Mouse (Mus musculus) layer of hippocampus, postnatal 36 days (tissue): ENCODE results near the gene Rhbdd1. TPM values are rescaled to one million over a fixed set of nuclear protein-coding genes. Genes with fewer than 3 reads are reported as not detected.

Source experiments
- DNase-seq, 2 experiments: peaks; one replicate each; pipeline ENCODE4 v3.0.0; 2022
- total RNA-seq, 2 experiments: library from RNA; stranded (reverse); gene quantifications; 2 replicates each; pipeline ENCODE4 v1.2.3; 2021

The Rhbdd1 gene
- total RNA-seq, 2 experiments from 2014 or later = 7.7 to 7.8 TPM

DNA sequence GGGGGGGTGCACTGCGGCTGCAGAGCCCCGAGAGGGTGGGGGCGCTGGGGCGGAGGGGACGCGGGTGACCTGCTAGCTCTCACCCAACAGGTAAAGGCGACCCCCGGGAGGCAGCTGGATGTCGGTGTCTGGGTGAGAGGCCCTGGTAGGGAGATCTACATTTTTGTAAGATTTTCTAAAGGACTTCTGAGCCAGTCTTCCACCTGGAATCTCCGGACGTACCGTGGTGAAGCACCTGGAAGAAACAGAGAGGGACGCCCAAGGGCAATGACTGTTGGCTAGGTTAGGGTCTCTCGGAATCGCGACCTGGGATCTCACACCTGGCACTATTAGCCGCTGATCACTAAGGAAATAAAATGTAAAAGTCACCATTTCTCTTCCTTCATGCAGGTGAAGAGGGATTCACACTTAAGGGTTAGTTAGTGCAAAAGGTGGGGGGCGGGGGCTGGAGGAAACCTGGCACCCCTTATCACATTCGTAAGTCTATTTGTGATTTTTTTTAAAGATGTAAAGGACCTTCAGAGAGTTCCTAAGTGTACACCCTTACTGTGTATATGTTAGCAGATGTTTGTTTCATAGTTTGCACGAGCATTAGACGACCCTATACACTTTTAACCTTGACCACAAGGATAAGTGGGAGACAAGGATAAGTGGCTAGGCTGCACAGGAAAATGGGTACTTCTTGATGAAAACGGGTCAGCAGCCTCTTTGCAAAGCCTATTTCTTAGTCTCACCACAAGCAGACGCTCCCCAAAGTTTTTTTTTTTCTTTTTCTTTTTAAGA, 24.1 kb upstream of the Rhbdd1 start:
- DNase-seq = no peak

GRCm38 (mm10) chr1:82292771-82293170, 23.5 kb upstream of the Rhbdd1 start:
- DNase-seq = peak; percentile 65 to 72

DNA sequence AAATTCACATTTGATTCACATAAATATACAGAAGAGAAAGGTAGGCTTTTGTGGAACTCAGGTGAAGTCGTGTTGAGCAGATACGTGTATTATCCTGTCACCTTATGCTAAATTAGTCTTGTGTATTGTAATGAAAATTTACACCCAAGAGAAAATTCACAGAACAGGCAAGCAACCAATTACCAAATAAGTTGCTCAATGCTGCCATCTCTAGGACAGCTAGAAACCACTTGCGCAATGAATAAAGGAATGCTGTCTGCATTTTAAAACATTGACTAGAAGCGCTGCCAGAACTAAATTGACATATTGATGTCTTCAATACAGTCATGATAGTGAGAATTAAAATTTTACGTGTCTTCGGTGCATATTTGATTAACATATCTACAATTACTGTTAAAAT, 22.1 kb upstream of the Rhbdd1 start:
- DNase-seq = no peak

- no peak for DNase-seq
These were observed 17.7 kb upstream of the Rhbdd1 start for GRCm38 (mm10) chr1:82298586-82298985.

- DNase-seq = no peak
These were observed 11.8 kb upstream of the Rhbdd1 start for GRCm38 (mm10) chr1:82304483-82304882.

DNA sequence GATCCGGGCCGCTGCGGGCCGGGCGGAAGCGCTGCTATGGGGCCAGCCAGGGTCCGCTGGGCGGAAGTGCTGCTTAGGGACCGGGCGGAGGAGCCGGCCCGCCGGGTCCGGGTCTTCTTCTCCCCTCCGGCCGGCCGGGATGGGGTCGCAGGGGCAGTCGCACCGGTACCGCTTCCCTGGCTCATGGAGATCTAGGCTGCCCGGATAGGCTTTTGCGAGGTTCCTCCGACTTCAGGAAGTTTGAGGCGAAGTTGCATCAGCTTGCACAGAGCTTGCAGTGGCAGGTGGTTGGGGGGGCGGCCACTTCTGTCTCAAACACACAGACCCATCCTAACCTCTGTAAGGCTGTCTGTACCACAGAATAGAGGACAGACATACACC, 484 bp downstream of the Rhbdd1 start:
- no peak for DNase-seq

DNA sequence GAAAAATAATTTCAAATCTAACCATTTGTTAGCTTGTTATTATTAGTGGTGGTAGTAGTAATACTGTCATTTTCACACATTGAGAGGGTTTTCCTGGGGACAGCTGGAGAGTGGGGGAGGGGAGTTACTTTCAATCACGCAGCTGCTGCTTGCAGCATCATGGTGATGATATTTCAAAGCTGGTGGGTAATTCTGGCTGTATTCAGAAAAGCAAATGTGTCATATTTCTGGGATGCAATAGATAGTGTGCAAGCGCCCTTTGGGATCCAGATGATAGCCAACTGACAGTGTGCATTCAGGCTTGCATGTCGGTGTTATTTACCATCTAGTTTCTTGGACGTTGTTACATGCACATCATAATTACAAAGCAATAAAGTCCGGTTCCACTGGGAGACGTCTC, 4.2 kb downstream of the Rhbdd1 start:
- peak; percentile 50 for DNase-seq

- no peak for DNase-seq
These were observed 4.6 kb downstream of the Rhbdd1 start for GRCm38 (mm10) chr1:82320864-82321263.

GRCm38 (mm10) chr1:82321441-82321840, 5.2 kb downstream of the Rhbdd1 start:
- DNase-seq = no peak

- DNase-seq = no peak
These were observed 8.0 kb downstream of the Rhbdd1 start for GRCm38 (mm10) chr1:82324131-82324785.

- no peak for DNase-seq
These were observed 9.9 kb downstream of the Rhbdd1 start for GRCm38 (mm10) chr1:82326120-82326519.

- no peak for DNase-seq
These were observed 12.0 kb downstream of the Rhbdd1 start for GRCm38 (mm10) chr1:82328033-82328775.

DNA sequence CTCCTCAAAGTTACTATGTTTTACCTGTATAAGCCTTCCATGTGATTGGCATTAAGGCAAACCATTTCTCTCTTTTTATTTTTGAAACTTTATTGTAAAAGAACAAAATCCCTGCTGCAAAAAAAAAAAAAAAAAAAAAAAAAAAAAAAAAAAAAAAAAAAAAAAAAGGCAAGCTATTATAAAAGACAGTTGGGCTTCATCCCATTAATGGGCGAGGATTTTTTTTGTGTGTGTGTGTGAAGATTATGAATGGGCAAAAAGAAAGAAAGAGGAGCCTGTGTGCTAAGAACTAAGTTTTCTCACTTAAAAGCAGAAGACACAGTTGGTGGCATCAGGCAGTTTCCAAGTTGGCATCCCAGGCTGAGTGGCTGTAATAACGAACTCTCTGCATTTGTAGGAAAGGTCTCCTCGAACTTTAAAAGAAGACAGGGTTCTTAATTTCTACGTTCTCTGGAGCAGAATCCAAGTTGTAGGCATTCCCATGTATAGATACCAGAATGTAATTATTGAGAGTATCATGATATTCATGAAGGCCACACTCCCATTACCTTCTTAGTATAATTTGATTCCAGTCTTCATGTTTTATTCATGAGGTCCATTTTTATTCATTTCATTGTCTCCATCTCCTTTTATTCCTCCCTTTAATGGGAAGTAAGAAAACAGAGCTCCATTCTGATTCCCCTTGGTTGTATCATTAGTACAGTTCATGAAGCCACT, 13.1 kb downstream of the Rhbdd1 start:
- no peak for DNase-seq

DNA sequence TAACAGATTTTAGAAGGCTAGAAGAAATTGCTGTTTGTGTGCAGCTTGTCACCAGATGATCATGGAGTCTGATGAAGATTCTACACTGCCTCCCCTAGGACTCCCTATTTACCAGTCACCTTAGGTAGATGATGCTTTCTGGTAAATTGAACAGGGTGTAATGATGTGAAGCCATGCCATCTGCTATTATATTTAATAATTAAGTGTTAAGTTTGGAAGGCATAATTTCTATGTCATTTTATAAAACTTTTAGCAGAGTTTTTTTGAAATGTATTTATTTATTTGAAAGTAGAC, 13.6 kb downstream of the Rhbdd1 start:
- no peak for DNase-seq

DNA sequence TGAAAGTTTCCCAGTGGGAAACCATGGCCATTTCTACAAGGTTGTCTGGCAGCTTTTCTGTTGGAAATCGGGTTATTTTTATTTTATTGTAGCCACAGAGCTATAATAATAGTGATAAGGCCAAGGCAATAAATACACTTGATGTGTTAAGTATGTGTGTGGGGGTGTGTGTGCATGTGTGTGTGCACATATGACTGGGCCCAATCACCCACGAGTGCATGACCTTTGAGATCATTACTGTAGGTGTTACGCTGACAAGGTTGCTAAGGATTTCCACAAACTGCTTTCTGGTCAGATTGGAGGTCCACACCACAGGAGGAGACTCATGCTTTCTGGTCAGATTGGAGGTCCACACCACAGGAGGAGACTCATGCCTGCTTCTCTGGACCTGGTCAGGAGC, 18.3 kb downstream of the Rhbdd1 start:
- DNase-seq = no peak

GRCm38 (mm10) chr1:82353089-82353488, 36.8 kb downstream of the Rhbdd1 start:
- no peak for DNase-seq

DNA sequence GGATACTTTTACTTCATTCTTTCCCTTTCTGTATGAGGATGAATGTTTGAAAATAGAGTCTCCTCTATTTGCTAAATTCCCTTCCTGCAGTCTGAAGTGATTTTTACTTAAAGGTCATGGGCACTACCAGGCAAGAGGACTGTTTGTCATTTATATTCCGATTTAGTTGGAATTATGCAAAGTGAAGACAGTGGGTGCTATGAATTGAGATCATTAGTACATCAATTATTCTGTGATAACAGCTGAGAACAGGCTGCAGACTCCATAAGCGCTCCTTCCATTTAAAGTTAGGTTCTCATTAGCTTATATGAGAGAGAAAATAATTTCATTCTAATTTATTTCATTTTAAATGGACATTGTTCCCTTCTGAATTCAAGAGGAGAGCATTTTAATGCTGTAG, 37.5 kb downstream of the Rhbdd1 start:
- DNase-seq = no peak

DNA sequence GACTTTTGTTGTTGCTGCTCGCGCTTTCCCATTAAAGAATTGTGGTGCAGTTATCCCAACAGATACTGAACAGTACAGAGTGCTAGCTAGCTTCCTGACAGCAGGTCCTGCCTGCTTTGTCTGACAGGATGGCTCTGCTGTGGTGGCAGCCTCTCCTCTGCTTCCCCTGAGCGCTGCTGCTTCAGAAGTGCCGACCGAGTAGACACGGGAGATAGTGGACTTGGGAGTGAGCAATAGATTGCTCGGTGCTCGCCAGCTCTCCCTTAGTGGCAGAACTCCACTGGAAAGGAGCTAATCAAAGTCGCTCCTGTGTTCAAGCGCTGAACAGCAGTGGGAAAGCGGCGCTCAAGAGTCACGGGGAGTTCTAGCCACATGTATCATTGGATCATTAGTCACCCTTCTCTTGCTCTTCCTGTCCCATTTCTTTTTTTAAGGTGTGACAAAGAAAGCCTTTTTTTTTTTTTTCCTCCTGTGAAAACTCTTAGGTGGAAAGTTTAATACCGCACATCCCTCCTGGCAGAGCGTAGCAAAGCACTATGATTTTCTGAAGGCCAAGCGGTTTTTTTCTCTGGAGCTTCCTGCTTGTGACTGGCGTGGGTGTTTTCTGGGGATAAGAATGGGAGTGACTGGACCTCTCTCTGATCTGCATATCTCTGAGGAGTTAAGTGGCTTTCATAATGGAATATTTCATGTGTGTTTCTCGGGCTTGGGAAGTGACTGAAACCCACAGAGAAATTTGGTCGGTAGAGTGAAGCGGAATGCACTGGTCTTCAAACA, 42.8 kb downstream of the Rhbdd1 start:
- DNase-seq = peak; percentile 10 to 21

DNA sequence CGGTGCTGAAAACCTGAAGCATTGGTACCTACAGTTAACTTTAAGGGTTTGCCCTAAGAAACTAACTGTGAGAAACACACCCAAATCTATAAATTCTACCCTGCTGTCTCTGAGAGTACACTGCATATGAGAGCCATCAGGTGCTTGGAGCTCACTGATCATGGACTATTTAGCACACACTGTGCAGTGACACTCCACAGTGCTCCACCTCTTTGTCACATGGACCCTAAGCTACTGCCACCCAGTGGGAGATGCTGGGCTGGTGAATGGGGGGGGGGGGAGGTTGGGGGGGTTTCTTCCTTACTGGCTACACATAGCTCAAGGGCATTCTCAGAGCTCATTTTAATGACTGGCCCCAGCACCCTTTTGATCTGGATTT, 43.4 kb downstream of the Rhbdd1 start:
- no peak for DNase-seq

- no peak for DNase-seq
These were observed 45.0 kb downstream of the Rhbdd1 start for GRCm38 (mm10) chr1:82361240-82361639.

GRCm38 (mm10) chr1:82362165-82362564, 45.9 kb downstream of the Rhbdd1 start:
- no peak for DNase-seq

- no peak for DNase-seq
These were observed 47.8 kb downstream of the Rhbdd1 start for GRCm38 (mm10) chr1:82364047-82364446.
